Mouse (Mus musculus): Measurements from ENCODE around the gene Disp3. TPM values are rescaled to one million over a fixed set of nuclear protein-coding genes. Genes with fewer than 3 reads are reported as not detected.

The Disp3 gene
- total and polyA plus RNA-seq, 2 experiments from 2014 or later, result 0.11 TPM; not detected in 1

DNA sequence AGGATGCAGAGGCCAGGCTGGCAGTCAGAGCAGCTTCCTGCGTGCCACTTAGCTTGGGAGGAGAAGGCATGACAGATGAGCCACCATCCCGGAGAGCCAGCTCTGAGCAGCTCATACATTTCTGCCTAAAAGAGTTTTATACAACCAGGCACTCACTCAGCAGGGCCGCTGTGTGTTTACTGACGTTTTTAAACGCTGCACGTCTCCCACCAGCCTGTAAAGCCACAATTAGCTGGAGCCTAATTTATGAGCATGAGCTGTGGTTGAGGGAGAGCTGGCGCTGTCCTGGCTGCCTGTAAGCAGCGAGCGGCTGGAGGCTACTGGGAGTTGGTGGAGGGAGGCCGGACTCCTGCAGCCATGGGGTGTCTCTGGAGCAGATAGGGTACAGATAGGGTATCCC, 69.5 kb downstream of the Disp3 start:
- H3K36me3 ChIP-seq (replicated peaks; ENCODE audit: control insufficient read depth, insufficient read depth, low read length), result no peaks in the 10 kb centered on the region
- peaks cover 29% of the 10 kb centered on the region for H3K27me3 ChIP-seq (ENCODE audit: control insufficient read depth, insufficient read depth, low read length)
- H3K4me1 ChIP-seq (ENCODE audit: control insufficient read depth, insufficient read depth), result no peaks in the 10 kb centered on the region
- ATAC-seq (ENCODE audit: insufficient read depth, low read depth), result no peak
- 15% methylated on average over 10 of the region's 10 CpGs for WGBS
- no peak overlapping the region for H3K4me3 ChIP-seq (ENCODE audit: low read depth, low read length)
- DNase-seq (ENCODE audit: low spot score), result no peak
- TF ChIP-seq CTCF (IDR thresholded peaks at IDR 0.05; ENCODE audit: low read depth), result no peak
- no peak for TF ChIP-seq EP300 (IDR thresholded peaks at IDR 0.05; ENCODE audit: low read depth)
- H3K9me3 ChIP-seq (replicated peaks; ENCODE audit: control insufficient read depth, low read length), result no peaks in the 10 kb centered on the region
- H3K4me2 ChIP-seq (ENCODE audit: low read depth, low read length), result no peak overlapping the region
- no peak overlapping the region for H3K27ac ChIP-seq (ENCODE audit: low read depth)
- H3K9ac ChIP-seq (replicated peaks; ENCODE audit: low read depth, low read length), result no peak overlapping the region

DNA sequence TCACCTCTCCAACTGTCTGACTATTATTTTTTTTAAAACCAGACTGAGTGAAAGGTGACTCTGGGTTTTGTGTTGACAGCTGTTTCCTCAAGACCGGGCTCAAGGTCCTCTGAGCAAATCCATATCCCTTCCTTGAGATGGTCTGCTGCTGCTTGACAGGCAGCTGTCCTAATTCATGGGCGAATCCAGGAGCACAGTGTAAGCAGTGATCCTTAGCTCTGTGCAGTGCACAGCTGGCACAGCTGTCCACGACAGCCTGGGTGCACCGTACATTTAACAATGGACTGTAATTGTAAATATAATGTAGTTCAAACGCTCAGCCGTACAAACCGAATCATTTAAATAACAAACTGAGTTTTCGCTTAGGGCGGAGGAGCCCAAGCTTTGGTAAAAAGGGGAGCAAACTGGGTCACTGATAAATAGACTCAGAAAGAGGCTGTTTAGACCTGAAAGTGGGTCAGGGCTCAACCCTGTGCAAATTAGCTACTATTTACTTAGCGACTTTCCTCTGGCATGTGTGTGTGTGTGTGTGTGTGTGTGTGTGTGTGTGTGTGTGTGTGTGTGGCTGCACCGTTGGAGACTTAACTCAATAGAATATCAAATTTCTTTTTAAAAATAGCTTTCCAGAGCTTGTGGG, 72.4 kb downstream of the Disp3 start:
- no peak overlapping the region for H3K27ac ChIP-seq (ENCODE audit: low read depth)
- no peaks in the 10 kb centered on the region for H3K36me3 ChIP-seq (replicated peaks; ENCODE audit: control insufficient read depth, insufficient read depth, low read length)
- H3K9me3 ChIP-seq (replicated peaks; ENCODE audit: control insufficient read depth, low read length), result no peaks in the 10 kb centered on the region
- no peak overlapping the region for H3K4me3 ChIP-seq (ENCODE audit: low read depth, low read length)
- H3K9ac ChIP-seq (replicated peaks; ENCODE audit: low read depth, low read length), result no peak overlapping the region
- ATAC-seq (ENCODE audit: insufficient read depth, low read depth) (no peak), DNase-seq (ENCODE audit: low spot score) (no peak)
- H3K4me1 ChIP-seq (ENCODE audit: control insufficient read depth, insufficient read depth), result no peaks in the 10 kb centered on the region
- no peak overlapping the region for H3K4me2 ChIP-seq (ENCODE audit: low read depth, low read length)
- TF ChIP-seq CTCF (IDR thresholded peaks at IDR 0.05; ENCODE audit: low read depth) (no peak), EP300 (IDR thresholded peaks at IDR 0.05; ENCODE audit: low read depth) (no peak)
- peaks cover 19% of the 10 kb centered on the region for H3K27me3 ChIP-seq (ENCODE audit: control insufficient read depth, insufficient read depth, low read length)
- WGBS, result 49% methylated on average over 11 of the region's 11 CpGs

DNA sequence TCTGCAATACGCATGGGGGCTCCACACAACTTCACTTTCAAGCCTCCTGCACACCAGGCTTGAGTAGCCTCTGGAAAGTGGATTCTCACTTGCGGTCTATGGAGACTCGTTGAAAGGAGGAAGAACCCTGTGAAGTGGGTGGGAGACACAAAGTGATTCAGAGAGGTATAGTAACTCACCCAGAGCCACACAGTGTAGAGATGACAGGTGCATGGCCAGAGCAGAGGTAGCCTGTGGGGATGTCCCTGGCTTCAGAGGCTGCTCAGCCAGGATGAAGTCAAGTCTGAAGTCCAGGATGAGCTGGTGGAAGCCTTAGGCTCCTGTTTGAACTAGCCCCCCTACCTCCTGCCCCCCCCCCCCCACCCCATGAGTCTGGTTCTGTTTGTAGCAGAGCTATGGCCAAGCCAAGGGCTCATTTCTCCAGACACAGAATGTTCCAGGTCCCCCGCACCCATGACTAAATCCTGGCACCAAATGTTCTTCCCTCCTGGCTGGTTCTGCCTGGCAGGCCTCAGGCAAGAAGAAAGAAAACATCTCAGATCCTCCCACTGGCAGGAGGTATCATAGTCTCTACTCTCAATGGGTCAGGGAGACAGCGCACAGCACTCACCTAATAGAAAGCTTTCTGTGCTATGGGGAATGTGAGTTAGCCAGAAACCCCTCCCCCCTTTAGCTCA, 73.2 kb downstream of the Disp3 start:
- Histone ChIP-seq H3K4me2 (ENCODE audit: low read depth, low read length) (no peak overlapping the region), H3K4me1 (ENCODE audit: control insufficient read depth, insufficient read depth) (no peaks in the 10 kb centered on the region), H3K9me3 (replicated peaks; ENCODE audit: control insufficient read depth, low read length) (no peaks in the 10 kb centered on the region), H3K27me3 (ENCODE audit: control insufficient read depth, insufficient read depth, low read length) (peaks cover 15% of the 10 kb centered on the region), H3K9ac (replicated peaks; ENCODE audit: low read depth, low read length) (no peak overlapping the region), H3K36me3 (replicated peaks; ENCODE audit: control insufficient read depth, insufficient read depth, low read length) (no peaks in the 10 kb centered on the region), H3K27ac (ENCODE audit: low read depth) (no peak overlapping the region), H3K4me3 (ENCODE audit: low read depth, low read length) (no peak overlapping the region)
- TF ChIP-seq CTCF (IDR thresholded peaks at IDR 0.05; ENCODE audit: low read depth) (no peak), EP300 (IDR thresholded peaks at IDR 0.05; ENCODE audit: low read depth) (no peak)
- 41% methylated on average over 5 of the region's 5 CpGs for WGBS
- DNase-seq (ENCODE audit: low spot score) (no peak), ATAC-seq (ENCODE audit: insufficient read depth, low read depth) (no peak)

DNA sequence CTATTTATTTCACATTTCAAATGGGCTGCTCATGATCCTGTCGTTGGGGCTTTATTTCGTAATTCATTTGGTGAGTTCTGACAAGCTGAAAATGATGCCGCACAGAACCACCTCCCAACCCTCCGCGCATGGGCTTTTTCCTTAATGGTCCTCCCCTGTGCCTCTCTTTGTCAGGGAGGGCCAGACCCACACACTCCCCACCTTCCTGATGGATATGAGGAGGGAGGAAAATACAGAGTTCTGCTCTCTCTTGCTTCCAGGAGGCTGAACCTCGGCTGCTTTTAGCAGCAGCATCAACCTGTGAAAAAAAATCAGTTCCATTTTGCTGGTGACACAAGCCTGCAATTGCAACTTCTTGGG, 82.9 kb downstream of the Disp3 start:
- H3K4me2 ChIP-seq (ENCODE audit: low read depth, low read length), result no peak overlapping the region
- DNase-seq (ENCODE audit: low spot score), result no peak
- TF ChIP-seq CTCF (IDR thresholded peaks at IDR 0.05; ENCODE audit: low read depth) (no peak), EP300 (IDR thresholded peaks at IDR 0.05; ENCODE audit: low read depth) (no peak)
- no peaks in the 10 kb centered on the region for H3K9me3 ChIP-seq (replicated peaks; ENCODE audit: control insufficient read depth, low read length)
- H3K27ac ChIP-seq (ENCODE audit: low read depth), result no peak overlapping the region
- no peaks in the 10 kb centered on the region for H3K36me3 ChIP-seq (replicated peaks; ENCODE audit: control insufficient read depth, insufficient read depth, low read length)
- no peaks in the 10 kb centered on the region for H3K4me1 ChIP-seq (ENCODE audit: control insufficient read depth, insufficient read depth)
- no peak overlapping the region for H3K4me3 ChIP-seq (ENCODE audit: low read depth, low read length)
- no peak overlapping the region for H3K9ac ChIP-seq (replicated peaks; ENCODE audit: low read depth, low read length)
- no peak for ATAC-seq (ENCODE audit: insufficient read depth, low read depth)
- WGBS, result 60% methylated on average over 6 of the region's 6 CpGs
- no peaks in the 10 kb centered on the region for H3K27me3 ChIP-seq (ENCODE audit: control insufficient read depth, insufficient read depth, low read length)

DNA sequence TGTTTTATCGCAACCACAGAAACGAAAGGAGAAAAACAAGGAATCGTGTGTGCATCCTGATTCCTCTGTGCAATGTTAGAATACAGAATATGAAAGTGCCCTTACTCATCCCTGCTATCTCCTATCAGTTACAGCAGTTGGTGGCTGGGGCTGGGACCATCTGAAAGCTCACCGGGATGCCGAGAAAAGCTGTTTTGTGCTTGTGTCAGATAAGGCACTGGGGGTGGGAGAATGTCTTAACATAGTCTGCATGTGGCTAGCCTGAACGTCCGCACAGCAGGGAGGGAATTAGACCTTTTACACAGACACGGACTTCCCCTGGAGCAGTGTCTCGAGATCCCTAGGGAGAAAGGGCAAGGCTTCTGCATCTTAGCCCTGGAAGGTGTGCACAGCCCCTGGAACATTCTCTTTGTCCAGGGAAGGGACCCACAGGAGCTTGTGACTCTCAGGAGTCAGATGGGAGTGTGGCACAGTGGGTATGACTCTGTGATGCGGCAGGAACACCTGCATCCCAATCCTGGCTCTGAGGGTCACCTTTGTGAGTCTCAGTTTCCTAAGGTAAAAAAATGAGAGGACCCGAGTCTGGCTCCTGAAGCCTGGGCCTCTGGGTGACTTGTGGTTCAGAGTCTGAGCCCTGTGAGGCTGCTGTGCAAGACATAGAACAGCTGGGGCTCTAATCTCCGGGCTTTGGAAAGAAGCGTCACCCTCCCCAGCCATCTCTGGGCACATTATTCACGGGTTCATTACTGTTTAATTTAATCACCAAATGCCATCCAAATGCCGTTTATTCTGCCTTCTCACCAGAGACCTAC, 83.5 kb downstream of the Disp3 start:
- H3K9me3 ChIP-seq (replicated peaks; ENCODE audit: control insufficient read depth, low read length), result no peaks in the 10 kb centered on the region

More for the DNA sequence above, 83.5 kb downstream of the Disp3 start:
- H3K27ac ChIP-seq (ENCODE audit: low read depth), result no peak overlapping the region
- no peaks in the 10 kb centered on the region for H3K4me1 ChIP-seq (ENCODE audit: control insufficient read depth, insufficient read depth)
- no peak for TF ChIP-seq EP300 (IDR thresholded peaks at IDR 0.05; ENCODE audit: low read depth)
- DNase-seq (ENCODE audit: low spot score), result no peak
- no peak overlapping the region for H3K9ac ChIP-seq (replicated peaks; ENCODE audit: low read depth, low read length)
- H3K4me3 ChIP-seq (ENCODE audit: low read depth, low read length), result no peak overlapping the region
- 48% methylated on average over 15 of the region's 15 CpGs for WGBS
- no peak for ATAC-seq (ENCODE audit: insufficient read depth, low read depth)
- H3K36me3 ChIP-seq (replicated peaks; ENCODE audit: control insufficient read depth, insufficient read depth, low read length), result no peaks in the 10 kb centered on the region
- no peaks in the 10 kb centered on the region for H3K27me3 ChIP-seq (ENCODE audit: control insufficient read depth, insufficient read depth, low read length)
- H3K4me2 ChIP-seq (ENCODE audit: low read depth, low read length), result no peak overlapping the region

All from heart, postnatal 0 days (tissue).